Mouse (Mus musculus) right cerebral cortex, postnatal 4 days (tissue): ENCODE data around the gene Lgr4.

Experiments used
- DNase-seq: peaks from one replicate; pipeline ENCODE4 v3.0.0-alpha.2; 2022

Lgr4 gene

GRCm38 (mm10) chr2:109953048-109953717 lies 35.7 kb downstream of the Lgr4 start:
- DNase-seq: no peak

GRCm38 (mm10) chr2:109953893-109954292 lies 36.4 kb downstream of the Lgr4 start:
- no peak for DNase-seq

GRCm38 (mm10) chr2:109955060-109955459 lies 37.6 kb downstream of the Lgr4 start:
- DNase-seq: no peak

- no peak for DNase-seq
Measured at GRCm38 (mm10) chr2:109955910-109956309, 38.5 kb downstream of the Lgr4 start.

- DNase-seq: no peak
Measured at GRCm38 (mm10) chr2:109956785-109957184, 39.3 kb downstream of the Lgr4 start.

GRCm38 (mm10) chr2:109958692-109959406 lies 41.4 kb downstream of the Lgr4 start:
- DNase-seq: no peak

- DNase-seq: no peak
Measured at GRCm38 (mm10) chr2:109959407-109960075, 42.1 kb downstream of the Lgr4 start.

- no peak for DNase-seq
Measured at GRCm38 (mm10) chr2:109960246-109960645, 42.8 kb downstream of the Lgr4 start.

GRCm38 (mm10) chr2:109961174-109961573 lies 43.7 kb downstream of the Lgr4 start:
- no peak for DNase-seq

- no peak for DNase-seq
Measured at GRCm38 (mm10) chr2:109963591-109964258, 46.3 kb downstream of the Lgr4 start.

GRCm38 (mm10) chr2:109965753-109966420 lies 48.4 kb downstream of the Lgr4 start:
- no peak for DNase-seq

- DNase-seq: no peak
Measured at GRCm38 (mm10) chr2:109966863-109967262, 49.4 kb downstream of the Lgr4 start.

- no peak for DNase-seq
Measured at GRCm38 (mm10) chr2:109969381-109969780, 51.9 kb downstream of the Lgr4 start.

GRCm38 (mm10) chr2:109969926-109970532 lies 52.6 kb downstream of the Lgr4 start:
- DNase-seq: no peak

GRCm38 (mm10) chr2:109970744-109971410 lies 53.4 kb downstream of the Lgr4 start:
- no peak for DNase-seq

- no peak for DNase-seq
Measured at GRCm38 (mm10) chr2:109972310-109972709, 54.9 kb downstream of the Lgr4 start.

- DNase-seq: no peak
Measured at GRCm38 (mm10) chr2:109972922-109973321, 55.5 kb downstream of the Lgr4 start.

- DNase-seq: no peak
Measured at GRCm38 (mm10) chr2:109974807-109975206, 57.4 kb downstream of the Lgr4 start.

GRCm38 (mm10) chr2:109976181-109976580 lies 58.7 kb downstream of the Lgr4 start:
- DNase-seq: no peak

- no peak for DNase-seq
Measured at GRCm38 (mm10) chr2:109977322-109977721, 59.9 kb downstream of the Lgr4 start.

- DNase-seq: no peak
Measured at GRCm38 (mm10) chr2:109979209-109979608, 61.8 kb downstream of the Lgr4 start.

GRCm38 (mm10) chr2:109983435-109983834 lies 66.0 kb downstream of the Lgr4 start:
- DNase-seq: no peak
